Mouse (Mus musculus) cerebellum, adult 2 months (tissue): ENCODE results near the gene Ccl3. TPM values are rescaled to one million over a fixed set of nuclear protein-coding genes. Genes with fewer than 3 reads are reported as not detected.

Experiments
- DNase-seq, 2 experiments: peaks; one replicate each; pipeline ENCODE4 v3.0.0; 2021
- H3K27ac ChIP-seq: fragments of 200-500 bp; 2 replicates; pipeline ENCODE4 v1.5.1; 2012; ENCODE audit warnings: low read length, control low read depth, inconsistent platforms; ENCODE audit not compliant: insufficient read depth
- H3K27me3 ChIP-seq: fragments of 200-500 bp; 2 replicates; pipeline ENCODE4 v1.6.1; 2012; ENCODE audit warnings: inconsistent platforms, mild to moderate bottlenecking, low read length, moderate library complexity; ENCODE audit not compliant: control insufficient read depth, insufficient read depth
- H3K4me1 ChIP-seq: fragments of 200-500 bp; 2 replicates; pipeline ENCODE4 v1.6.1; 2011; ENCODE audit warnings: low read length; ENCODE audit not compliant: control insufficient read depth, insufficient read depth
- H3K4me3 ChIP-seq: fragments of 200-500 bp; replicated peaks from 2 replicates; pipeline ENCODE3; 2011; ENCODE audit warnings: mild to moderate bottlenecking, low read depth, low read length, control low read depth; ENCODE audit not compliant: insufficient read depth
- CTCF ChIP-seq: fragments of 200-500 bp; IDR thresholded peaks from 2 replicates; pipeline ENCODE4 v1.5.1; 2011; ENCODE audit warnings: low read depth, mild to moderate bottlenecking, control low read depth, low read length, moderate library complexity, borderline replicate concordance; ENCODE audit not compliant: insufficient read depth
- POLR2A ChIP-seq: fragments of 200-500 bp; IDR thresholded peaks from 2 replicates; pipeline ENCODE4 v1.6.1; 2011; ENCODE audit warnings: low read length, control low read depth, borderline replicate concordance; ENCODE audit not compliant: insufficient read depth
- WGBS: fragments of 180-500 bp; shearing (Covaris S2); methylation state at CpG from one replicate; pipeline ENCODE4 v1.1.7; 2018; 5-methylcytosine and 5-hydroxymethylcytosine counted together
- polyA plus RNA-seq: library from polyadenylated mRNA; depleted of rRNA; stranded (reverse); fragments of >200 nt; gene quantifications from 2 replicates; pipeline ENCODE4 v1.2.3, GENCODE M21; 2012

The Ccl3 gene
- polyA plus RNA-seq, 1 experiment: 0.25 TPM

DNA sequence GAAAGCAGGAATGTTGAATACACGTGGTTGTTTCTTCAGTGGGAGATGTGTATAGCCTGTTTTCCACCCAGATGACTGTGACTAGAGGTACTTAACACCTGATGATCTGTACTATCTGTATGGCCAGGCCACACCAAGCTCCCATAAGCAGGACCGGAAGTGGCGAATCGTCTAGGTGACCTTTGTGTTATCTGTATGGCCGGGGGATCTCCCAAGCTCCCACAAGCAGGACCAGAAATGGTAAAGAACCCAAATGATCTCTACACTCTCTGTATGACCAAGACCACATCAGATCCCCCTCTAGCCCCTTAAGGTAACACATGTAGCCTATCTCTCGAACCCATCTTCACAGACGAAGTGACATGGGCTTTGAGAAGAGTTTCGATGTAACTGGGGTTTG lies 5.5 kb upstream of the Ccl3 start:
- DNase-seq: no peak
- WGBS: 86% methylated on average over 8 of the region's 8 CpGs
- no peak overlapping the region for H3K27ac ChIP-seq
- TF ChIP-seq POLR2A: no peak
- no peak for TF ChIP-seq CTCF
- no peaks in the 10 kb centered on the region for H3K27me3 ChIP-seq
- H3K4me1 ChIP-seq: no peaks in the 10 kb centered on the region
- H3K4me3 ChIP-seq: no peak overlapping the region

DNA sequence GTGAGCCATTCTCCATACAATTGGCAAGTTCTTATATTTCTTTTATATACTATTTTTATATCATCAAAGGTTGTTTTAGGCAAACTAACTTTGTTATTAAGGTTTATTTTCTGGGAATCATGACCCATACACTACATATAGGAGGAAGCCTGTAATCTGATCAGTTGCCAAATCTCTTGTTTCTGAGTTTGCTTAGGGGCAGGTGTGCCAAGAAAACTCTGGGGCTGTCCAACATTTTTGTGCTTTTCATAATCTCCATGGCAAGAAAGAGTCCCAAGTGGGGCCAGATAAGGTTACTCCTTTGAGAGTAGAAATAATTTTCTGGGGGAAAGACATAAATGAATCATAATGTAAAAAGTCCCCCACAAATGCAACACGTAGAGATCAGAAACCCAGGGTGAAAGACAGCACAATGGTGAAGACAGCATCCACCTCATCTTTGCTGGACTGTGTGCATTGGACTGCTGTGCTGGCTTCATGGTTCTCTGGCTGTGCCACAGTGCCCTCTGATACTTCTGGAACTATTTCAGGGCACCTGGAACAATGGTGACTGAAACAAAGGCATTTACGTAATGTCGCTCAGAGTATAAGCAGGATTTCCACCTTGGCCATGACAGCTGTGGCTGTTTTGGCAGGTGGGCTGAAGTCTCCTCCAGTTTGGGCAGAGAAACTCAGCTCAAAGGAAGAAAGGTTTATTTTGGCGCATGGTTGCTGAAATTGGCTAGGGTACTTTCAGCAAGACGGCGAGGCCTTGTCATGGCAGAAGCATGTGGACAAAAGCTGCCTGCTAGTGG lies 2.6 kb downstream of the Ccl3 start:
- no peaks in the 10 kb centered on the region for H3K27me3 ChIP-seq
- H3K27ac ChIP-seq: no peak overlapping the region
- no peak for DNase-seq

DNA sequence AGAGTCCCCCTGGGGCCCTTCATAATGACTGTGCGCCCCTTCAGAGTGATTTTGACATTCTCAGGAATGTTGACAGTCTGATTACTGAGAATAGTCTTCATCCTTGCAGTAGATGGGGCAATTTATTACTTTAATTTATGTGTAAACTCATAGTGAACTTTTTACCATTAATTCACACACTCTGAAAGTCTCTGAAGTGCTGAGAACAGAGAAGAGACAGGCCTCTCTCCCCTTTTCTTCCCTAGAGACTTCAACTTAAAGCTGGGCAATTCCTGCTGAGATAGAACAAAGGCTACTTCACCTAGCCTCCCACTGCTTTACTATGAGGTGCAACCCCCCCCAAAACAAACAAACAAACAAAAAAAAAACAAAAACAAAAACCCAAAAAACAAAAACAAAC lies 3.6 kb downstream of the Ccl3 start, which contains the start of gene Rpl9-ps1:
Gene Rpl9-ps1, minus strand, starts transcription at position 101 of the 400 bp plus-strand sequence.
- no peak within 1 kb of the TSS for H3K4me3 ChIP-seq
- 73% methylated on average over 1 of the region's 1 CpGs for WGBS
- no peaks in the 10 kb centered on the region for H3K4me1 ChIP-seq
- H3K27me3 ChIP-seq: no peaks in the 10 kb centered on the region
- no peak within 1 kb of the TSS for H3K27ac ChIP-seq
- TF ChIP-seq CTCF: no peak
- no peak for DNase-seq

More for the DNA sequence above, 2.6 kb downstream of the Ccl3 start:
- WGBS: 83% methylated on average over 6 of the region's 6 CpGs
- TF ChIP-seq POLR2A (no peak), CTCF (no peak)
- Histone ChIP-seq H3K4me3 (no peak overlapping the region), H3K4me1 (no peaks in the 10 kb centered on the region)

DNA sequence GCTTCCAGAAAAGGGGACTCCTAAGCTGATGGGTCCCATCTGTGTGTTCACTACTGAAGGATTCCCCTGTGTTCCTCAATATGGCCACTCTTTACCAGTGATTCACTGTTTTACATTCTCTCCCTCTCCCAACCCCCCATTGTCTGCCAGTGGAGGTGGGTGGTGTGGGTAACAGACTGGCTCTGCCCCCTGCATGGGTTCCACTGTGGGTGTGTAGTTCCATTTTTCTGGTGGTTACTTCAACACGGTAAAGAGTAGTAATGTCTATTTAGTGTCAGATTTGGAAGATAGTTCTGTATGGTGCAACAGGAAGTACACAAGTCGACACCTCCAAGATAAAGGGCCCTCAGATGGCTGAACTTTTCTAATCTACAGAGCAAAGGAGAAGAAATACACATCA lies 7.9 kb downstream of the Ccl3 start:
- 87% methylated on average over 2 of the region's 2 CpGs for WGBS
- Histone ChIP-seq H3K4me3 (no peak overlapping the region), H3K4me1 (no peaks in the 10 kb centered on the region), H3K27ac (no peak overlapping the region), H3K27me3 (no peaks in the 10 kb centered on the region)
- no peak for DNase-seq
- TF ChIP-seq POLR2A (no peak), CTCF (no peak)

DNA sequence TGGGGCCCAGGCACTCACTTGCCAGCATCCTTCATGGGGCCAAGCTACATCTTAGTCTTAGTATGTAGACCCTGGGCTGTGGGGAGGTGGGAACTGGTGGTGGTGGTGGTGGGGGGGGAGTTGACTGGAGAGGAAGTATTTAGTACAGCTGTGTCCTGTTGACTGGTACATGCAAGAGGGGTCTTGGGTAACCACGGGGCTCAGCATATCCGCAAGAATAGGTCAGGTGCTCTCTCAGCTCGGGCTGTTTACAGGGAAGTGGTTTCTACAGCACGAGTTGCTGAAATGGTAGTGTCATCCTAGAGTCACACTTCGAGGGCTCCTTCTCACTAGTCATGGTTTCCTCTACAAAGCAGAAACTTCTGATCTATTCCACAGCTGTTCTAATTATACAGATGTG lies 9.0 kb downstream of the Ccl3 start:
- no peak overlapping the region for H3K4me3 ChIP-seq
- DNase-seq: no peak
- no peak overlapping the region for H3K27ac ChIP-seq
- H3K27me3 ChIP-seq: no peaks in the 10 kb centered on the region
- 76% methylated on average over 5 of the region's 5 CpGs for WGBS
- TF ChIP-seq POLR2A (no peak), CTCF (no peak)
- no peaks in the 10 kb centered on the region for H3K4me1 ChIP-seq

DNA sequence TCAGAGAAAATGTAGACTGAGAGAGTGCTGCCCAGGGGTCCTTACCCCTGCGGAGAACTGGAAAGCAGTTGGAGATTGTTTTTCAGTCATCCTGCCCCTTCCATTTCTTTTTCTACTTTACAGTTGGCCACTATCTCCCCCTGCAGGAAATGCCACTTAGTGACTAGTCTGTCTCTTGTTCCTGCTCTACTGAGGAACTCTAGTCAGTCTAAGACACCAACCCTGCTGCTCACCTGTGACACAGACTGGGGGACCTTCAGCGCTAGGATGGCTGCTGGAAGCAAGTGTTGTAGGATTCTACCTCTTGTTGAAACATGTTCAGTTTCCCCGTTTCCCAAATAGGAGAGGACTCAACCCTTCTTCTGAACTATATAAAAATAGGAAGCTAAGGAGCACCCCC lies 9.6 kb downstream of the Ccl3 start:
- no peak for DNase-seq

DNA sequence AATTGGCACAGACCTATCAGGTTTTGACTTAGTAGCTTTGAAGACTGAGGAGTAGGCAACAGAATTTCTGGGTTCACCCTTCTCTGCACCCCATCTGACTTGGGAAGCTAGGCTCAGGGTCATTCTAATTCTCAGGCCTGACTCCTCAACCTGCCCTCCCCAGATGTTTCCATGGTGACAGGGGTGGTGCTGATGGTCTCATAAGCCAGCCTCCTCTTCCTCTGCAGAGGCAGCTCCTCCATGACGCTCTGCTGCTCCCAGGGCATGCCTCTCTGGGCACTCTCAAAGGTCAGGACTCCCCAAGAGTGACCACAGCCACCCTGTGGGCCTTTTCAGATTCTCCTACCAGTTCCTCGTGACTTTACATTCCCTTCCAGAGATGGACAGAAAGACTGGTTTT lies 10.2 kb downstream of the Ccl3 start:
- TF ChIP-seq CTCF (no peak), POLR2A (no peak)
- Histone ChIP-seq H3K27me3 (no peaks in the 10 kb centered on the region), H3K27ac (no peak overlapping the region), H3K4me1 (no peaks in the 10 kb centered on the region), H3K4me3 (no peak overlapping the region)
- no peak for DNase-seq
- WGBS: 45% methylated on average over 2 of the region's 2 CpGs

More for the DNA sequence above, 9.6 kb downstream of the Ccl3 start:
- Histone ChIP-seq H3K4me3 (no peak overlapping the region), H3K27ac (no peak overlapping the region), H3K27me3 (no peaks in the 10 kb centered on the region), H3K4me1 (no peaks in the 10 kb centered on the region)
- TF ChIP-seq CTCF: no peak
- no peak for TF ChIP-seq POLR2A
- 65% methylated on average over 3 of the region's 3 CpGs for whole genome bisulfite sequencing

DNA sequence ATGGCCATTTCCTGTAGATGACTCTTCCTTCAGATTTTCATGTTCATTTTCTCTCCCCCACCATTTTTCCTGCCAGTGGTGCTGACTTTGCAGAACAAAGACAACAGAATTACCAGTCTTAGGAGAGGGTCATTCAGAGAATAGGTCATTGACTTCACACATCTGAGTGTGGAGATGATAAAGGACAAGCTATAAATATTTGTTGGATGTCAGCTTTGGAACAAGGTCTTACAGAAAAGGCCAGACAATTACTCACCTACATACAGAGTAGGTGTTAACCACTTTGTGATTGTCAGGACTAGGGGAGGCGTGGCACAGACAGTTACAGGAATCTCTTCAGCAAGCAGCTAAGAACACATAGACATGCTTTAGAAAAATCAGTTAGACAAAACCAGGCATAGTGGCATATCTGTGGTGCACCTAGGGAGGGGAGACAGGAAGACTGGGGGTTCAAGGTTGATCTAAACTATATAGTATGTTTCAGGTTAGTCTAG lies 12.4 kb downstream of the Ccl3 start:
- 80% methylated on average over 1 of the region's 1 CpGs for WGBS

More for the DNA sequence above, 12.4 kb downstream of the Ccl3 start:
- DNase-seq: no peak
- no peaks in the 10 kb centered on the region for H3K27me3 ChIP-seq
- no peak overlapping the region for H3K4me3 ChIP-seq
- no peak for TF ChIP-seq CTCF
- TF ChIP-seq POLR2A: no peak
- H3K27ac ChIP-seq: no peak overlapping the region
- no peaks in the 10 kb centered on the region for H3K4me1 ChIP-seq
